Mouse (Mus musculus): ENCODE measurements at regions not wholly inside any gene's neighbourhood (a gene's known extent, or its start where the extent isn't known, plus 50 kb on each side); places are given as distances from the start of the nearest gene placed in this dataset.

GRCm38 (mm10) chr4:54563075-54563474 lies 381.8 kb upstream of the Zfp462 start:
- no peak for DNase-seq
- TF ChIP-seq CTCF (IDR thresholded peaks at IDR 0.05) = no peak
- Histone ChIP-seq H3K4me3 (no peak overlapping the region), H3K27ac (no peak overlapping the region)
- intact Hi-C loops (cut with DNase I) = no loop called here

DNA sequence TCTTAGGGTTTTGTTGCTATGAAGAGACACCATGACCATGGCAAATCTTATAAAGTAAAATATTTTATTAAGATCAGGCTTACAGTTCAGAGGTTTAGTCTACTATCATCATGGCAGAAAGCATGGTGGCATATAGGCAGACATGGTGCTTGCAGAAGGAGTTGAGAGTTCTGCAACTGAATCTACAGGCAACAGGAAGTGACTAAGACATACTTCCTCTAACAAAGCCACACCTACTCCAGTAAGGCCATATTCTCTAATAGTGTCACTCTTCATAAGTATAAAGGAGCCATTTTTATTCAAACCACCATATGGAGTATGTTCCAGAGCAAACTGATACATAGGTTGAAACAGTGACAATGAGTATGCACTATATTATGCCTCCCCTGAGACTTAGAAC lies 371.7 kb upstream of the Zfp462 start:
- DNase-seq = no peak
- intact Hi-C loops (cut with DNase I) = no loop called here
- H3K4me3 ChIP-seq = no peak overlapping the region
- no peak for TF ChIP-seq CTCF (IDR thresholded peaks at IDR 0.05)
- H3K27ac ChIP-seq = no peak overlapping the region

- peak; percentile 78 for DNase-seq
- H3K27ac ChIP-seq = peak overlapping the region; percentile 62
- intact Hi-C loops (cut with DNase I) = no loop called here
- TF ChIP-seq CTCF (IDR thresholded peaks at IDR 0.05) = no peak
- no peak overlapping the region for H3K4me3 ChIP-seq
These were observed 357.7 kb upstream of the Zfp462 start for GRCm38 (mm10) chr4:54587197-54587596.

DNA sequence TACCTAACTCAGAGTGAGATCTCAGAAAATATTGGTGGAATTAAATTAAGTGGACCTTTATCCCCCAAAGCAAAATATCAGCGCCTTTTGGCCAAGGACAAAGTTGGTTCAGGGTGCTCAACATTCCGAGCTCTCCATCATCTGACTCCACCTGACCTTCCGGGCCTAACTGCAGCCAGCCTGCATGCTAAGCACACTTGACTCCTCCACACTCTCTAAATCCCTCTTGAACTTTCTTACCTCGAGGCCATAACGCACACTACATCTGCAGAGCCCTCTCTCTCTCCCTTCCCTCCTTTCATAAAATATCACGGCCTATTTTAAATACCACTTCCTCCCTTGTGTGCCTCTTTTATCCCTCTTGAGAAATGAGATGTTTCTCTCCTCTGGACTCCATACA lies 356.1 kb upstream of the Zfp462 start:
- H3K27ac ChIP-seq = no peak overlapping the region
- no peak for TF ChIP-seq CTCF (IDR thresholded peaks at IDR 0.05)
- H3K4me3 ChIP-seq = no peak overlapping the region
- intact Hi-C loops (cut with DNase I) = no loop called here
- no peak for DNase-seq

GRCm38 (mm10) chr4:54601671-54602512 lies 343.0 kb upstream of the Zfp462 start:
- DNase-seq = peak; percentile 31
- no peak for TF ChIP-seq CTCF (IDR thresholded peaks at IDR 0.05)
- Histone ChIP-seq H3K4me3 (no peak overlapping the region), H3K27ac (peak overlapping the region; percentile 28; the same call in 1 of the 2 replicates)
- intact Hi-C loops (cut with DNase I) = no loop called here

DNA sequence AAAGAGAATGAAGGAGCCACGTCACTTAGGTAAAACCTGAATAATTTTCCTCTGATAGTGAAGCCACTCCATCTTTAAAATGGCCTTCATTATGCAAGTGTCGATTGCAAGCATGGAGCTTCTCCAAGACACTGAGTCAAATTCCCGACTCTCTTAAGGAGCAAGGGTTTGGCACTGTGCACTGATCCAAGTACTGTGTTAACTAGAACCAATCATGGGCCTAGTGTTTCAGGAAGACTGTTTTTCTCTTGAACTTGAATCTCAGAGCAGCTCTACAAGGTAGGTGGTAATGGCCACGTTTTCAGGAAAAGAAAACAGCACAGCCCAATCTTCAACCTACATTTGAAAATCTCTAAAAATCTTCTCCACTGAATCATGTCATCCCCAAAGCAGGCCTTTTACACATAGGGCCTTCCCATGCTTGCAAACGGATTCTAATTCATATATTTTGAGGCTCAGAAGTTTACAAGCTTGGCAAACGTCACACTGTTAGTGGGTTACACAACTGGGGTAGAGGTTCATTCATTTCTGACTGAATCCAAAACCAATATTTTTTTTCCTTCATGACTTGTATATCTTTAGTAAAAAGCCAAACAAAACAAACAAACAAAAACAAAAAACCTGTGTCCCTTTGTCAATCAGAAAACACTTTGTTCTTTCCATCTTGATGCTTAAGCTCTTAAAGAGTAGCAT lies 342.2 kb upstream of the Zfp462 start:
- Histone ChIP-seq H3K27ac (peak overlapping the region; percentile 28; the same call in 1 of the 2 replicates), H3K4me3 (no peak overlapping the region)
- no peak for DNase-seq
- no peak for TF ChIP-seq CTCF (IDR thresholded peaks at IDR 0.05)
- intact Hi-C loops (cut with DNase I) = no loop called here

GRCm38 (mm10) chr4:54610101-54610500 lies 334.7 kb upstream of the Zfp462 start:
- Histone ChIP-seq H3K4me3 (no peak overlapping the region), H3K27ac (no peak overlapping the region)
- intact Hi-C loops (cut with DNase I) = loop anchor here (5.0 kb wide), 1 partner anchor 102 kb away; no protein-coding TSS in a partner anchor
- peak; percentile 15 for DNase-seq
- TF ChIP-seq CTCF (IDR thresholded peaks at IDR 0.05) = no peak

GRCm38 (mm10) chr4:54611990-54612980 lies 332.6 kb upstream of the Zfp462 start:
- intact Hi-C loops (cut with DNase I) = loop anchor here (5.0 kb wide), 1 partner anchor 100 kb away; no protein-coding TSS in a partner anchor
- no peak overlapping the region for H3K4me3 ChIP-seq
- no peak for TF ChIP-seq CTCF (IDR thresholded peaks at IDR 0.05)
- H3K27ac ChIP-seq = peak overlapping the region; percentile 80
- DNase-seq = no peak

GRCm38 (mm10) chr4:54613076-54613475 lies 331.8 kb upstream of the Zfp462 start:
- H3K4me3 ChIP-seq = no peak overlapping the region
- intact Hi-C loops (cut with DNase I) = loop anchor here (5.0 kb wide), 1 partner anchor 99 kb away; no protein-coding TSS in a partner anchor
- TF ChIP-seq CTCF (IDR thresholded peaks at IDR 0.05) = no peak
- H3K27ac ChIP-seq = peak overlapping the region; percentile 80
- peak; percentile 82 for DNase-seq

DNA sequence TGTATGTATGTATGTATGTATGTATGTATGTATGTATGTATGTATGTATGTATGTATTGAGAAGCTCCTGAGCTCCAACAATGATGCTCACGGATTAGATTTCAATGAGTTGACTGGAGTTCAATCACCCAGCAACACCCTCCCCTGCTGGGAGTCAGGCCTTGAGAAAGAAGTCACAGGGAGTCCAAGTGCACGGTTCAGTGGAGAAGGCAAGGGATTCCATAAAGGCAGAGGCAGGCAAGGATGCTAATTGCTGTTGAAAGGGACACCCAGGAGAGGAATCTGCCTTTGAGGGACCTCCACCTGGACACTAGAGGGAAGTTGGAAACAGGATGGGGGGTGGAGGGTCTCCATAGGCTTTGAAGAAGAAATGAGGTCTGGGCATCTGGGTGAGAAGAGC lies 331.2 kb upstream of the Zfp462 start:
- TF ChIP-seq CTCF (IDR thresholded peaks at IDR 0.05) = no peak
- intact Hi-C loops (cut with DNase I) = loop anchor here (5.0 kb wide), 1 partner anchor 99 kb away; no protein-coding TSS in a partner anchor
- peak; percentile 35 for DNase-seq
- H3K4me3 ChIP-seq = no peak overlapping the region
- peak overlapping the region; percentile 80 for H3K27ac ChIP-seq

GRCm38 (mm10) chr4:54615886-54616285 lies 329.0 kb upstream of the Zfp462 start:
- intact Hi-C loops (cut with DNase I) = no loop called here
- no peak for TF ChIP-seq CTCF (IDR thresholded peaks at IDR 0.05)
- Histone ChIP-seq H3K4me3 (no peak overlapping the region), H3K27ac (peak overlapping the region; percentile 80)
- peak; percentile 27 for DNase-seq
